Mouse (Mus musculus): ENCODE results near the gene Cadm1. TPM values are rescaled to one million over a fixed set of nuclear protein-coding genes. Genes with fewer than 3 reads are reported as not detected.

The Cadm1 gene
- polyA plus RNA-seq, 1 experiment, result 4.0 TPM

DNA sequence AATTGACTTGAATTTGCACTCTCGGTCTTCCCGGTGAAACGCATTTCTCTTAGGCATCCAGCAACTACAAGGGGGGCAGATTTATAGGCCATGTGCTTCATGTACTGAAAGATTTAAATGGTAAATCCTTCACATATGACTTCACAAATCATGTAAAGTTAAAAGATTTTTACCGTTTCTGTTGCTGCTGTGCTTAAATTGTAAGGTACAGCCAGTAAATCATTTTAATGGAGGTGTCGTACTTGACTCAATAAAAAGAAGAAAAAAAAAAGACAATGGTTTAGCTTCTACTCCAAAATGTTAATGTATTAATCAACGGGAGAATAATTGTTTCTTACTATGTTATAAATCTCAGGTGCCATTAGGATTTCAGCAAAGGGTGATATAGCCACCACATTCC, 317.0 kb downstream of the Cadm1 start:
- 75% methylated on average over 6 of the region's 6 CpGs for WGBS
- no peak overlapping the region for H3K4me3 ChIP-seq (replicated peaks; ENCODE audit: control insufficient read depth, low read depth, low read length)
- TF ChIP-seq CTCF (IDR thresholded peaks at IDR 0.05; ENCODE audit: control insufficient read depth, insufficient read depth, low read length) (no peak), POLR2A (IDR thresholded peaks at IDR 0.05; ENCODE audit: borderline replicate concordance, control insufficient read depth, low read depth, low read length) (no peak)
- H3K27ac ChIP-seq (ENCODE audit: control insufficient read depth, insufficient read depth, low read depth, low read length, poor library complexity), result no peak overlapping the region
- H3K4me1 ChIP-seq (ENCODE audit: control insufficient read depth, insufficient read depth, low read length), result no peaks in the 10 kb centered on the region

DNA sequence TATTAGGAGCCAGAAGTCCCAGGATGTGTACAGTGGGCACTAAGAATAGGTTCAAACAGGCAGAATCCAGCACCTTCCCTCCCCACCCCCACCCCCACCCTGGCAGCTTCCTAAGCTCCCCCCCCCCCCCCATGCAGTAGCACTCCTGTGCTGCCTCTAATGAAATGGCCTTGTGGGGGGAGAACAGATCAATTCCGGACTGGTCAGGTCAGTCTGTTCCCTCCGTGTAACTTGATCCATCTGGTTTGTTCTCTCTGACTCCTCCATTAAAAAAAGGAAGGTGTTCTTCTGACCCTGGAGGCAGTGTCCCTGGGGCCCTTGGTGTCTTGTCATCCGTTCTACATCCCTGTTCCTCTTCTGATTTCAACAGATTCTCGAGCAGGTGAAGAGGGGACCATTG, 317.8 kb downstream of the Cadm1 start:
- H3K27ac ChIP-seq (ENCODE audit: control insufficient read depth, insufficient read depth, low read depth, low read length, poor library complexity), result no peak overlapping the region
- TF ChIP-seq POLR2A (IDR thresholded peaks at IDR 0.05; ENCODE audit: borderline replicate concordance, control insufficient read depth, low read depth, low read length) (no peak), CTCF (IDR thresholded peaks at IDR 0.05; ENCODE audit: control insufficient read depth, insufficient read depth, low read length) (no peak)
- no peak overlapping the region for H3K4me3 ChIP-seq (replicated peaks; ENCODE audit: control insufficient read depth, low read depth, low read length)
- no peaks in the 10 kb centered on the region for H3K4me1 ChIP-seq (ENCODE audit: control insufficient read depth, insufficient read depth, low read length)
- WGBS, result 29% methylated on average over 4 of the region's 4 CpGs

DNA sequence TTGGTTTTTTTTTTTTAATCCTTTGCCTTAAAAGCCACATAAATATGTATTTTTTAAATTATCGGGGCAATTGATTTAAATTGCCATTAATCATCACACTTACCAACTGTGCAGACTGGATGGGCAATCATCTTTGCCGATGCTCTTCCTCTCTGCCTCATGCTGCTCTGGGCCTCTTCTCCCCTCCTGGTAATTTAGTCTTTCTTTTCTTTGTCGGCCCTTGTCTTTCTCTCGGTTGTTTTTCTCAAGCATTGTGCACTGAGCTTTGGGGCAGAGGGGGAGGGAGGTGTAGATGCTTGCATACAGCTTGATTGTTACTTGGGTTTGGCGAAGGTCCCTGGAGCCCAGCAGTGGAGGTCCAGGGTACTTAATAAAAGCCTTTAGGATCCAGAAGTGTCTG, 318.8 kb downstream of the Cadm1 start:
- Histone ChIP-seq H3K4me1 (ENCODE audit: control insufficient read depth, insufficient read depth, low read length) (no peaks in the 10 kb centered on the region), H3K27ac (ENCODE audit: control insufficient read depth, insufficient read depth, low read depth, low read length, poor library complexity) (no peak overlapping the region), H3K4me3 (replicated peaks; ENCODE audit: control insufficient read depth, low read depth, low read length) (no peak overlapping the region)
- 67% methylated on average over 5 of the region's 5 CpGs for WGBS
- no peak for TF ChIP-seq POLR2A (IDR thresholded peaks at IDR 0.05; ENCODE audit: borderline replicate concordance, control insufficient read depth, low read depth, low read length)
- TF ChIP-seq CTCF (IDR thresholded peaks at IDR 0.05; ENCODE audit: control insufficient read depth, insufficient read depth, low read length), result no peak

DNA sequence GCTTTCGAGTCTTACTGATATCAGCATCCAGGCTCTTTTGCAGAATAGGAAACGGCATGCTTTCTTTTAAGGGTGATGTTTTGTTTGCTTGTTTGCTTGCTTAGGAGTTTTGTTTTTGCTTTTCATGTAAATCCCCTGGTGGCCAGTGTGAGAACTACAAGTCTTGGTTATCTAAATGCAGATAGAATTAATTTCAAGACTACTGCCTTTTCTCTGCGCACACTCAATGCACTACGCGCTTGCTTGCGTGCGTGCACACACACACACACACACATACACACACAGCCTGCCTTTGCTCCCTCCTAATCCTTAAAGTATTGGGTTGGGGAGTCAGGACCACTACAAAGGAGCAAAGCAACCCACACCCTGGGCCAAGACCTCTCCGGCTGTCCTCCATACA, 326.3 kb downstream of the Cadm1 start:
- no peak overlapping the region for H3K4me3 ChIP-seq (replicated peaks; ENCODE audit: control insufficient read depth, low read depth, low read length)
- no peaks in the 10 kb centered on the region for H3K4me1 ChIP-seq (ENCODE audit: control insufficient read depth, insufficient read depth, low read length)
- WGBS, result 75% methylated on average over 8 of the region's 8 CpGs
- TF ChIP-seq POLR2A (IDR thresholded peaks at IDR 0.05; ENCODE audit: borderline replicate concordance, control insufficient read depth, low read depth, low read length), result no peak
- no peak for TF ChIP-seq CTCF (IDR thresholded peaks at IDR 0.05; ENCODE audit: control insufficient read depth, insufficient read depth, low read length)
- H3K27ac ChIP-seq (ENCODE audit: control insufficient read depth, insufficient read depth, low read depth, low read length, poor library complexity), result no peak overlapping the region

DNA sequence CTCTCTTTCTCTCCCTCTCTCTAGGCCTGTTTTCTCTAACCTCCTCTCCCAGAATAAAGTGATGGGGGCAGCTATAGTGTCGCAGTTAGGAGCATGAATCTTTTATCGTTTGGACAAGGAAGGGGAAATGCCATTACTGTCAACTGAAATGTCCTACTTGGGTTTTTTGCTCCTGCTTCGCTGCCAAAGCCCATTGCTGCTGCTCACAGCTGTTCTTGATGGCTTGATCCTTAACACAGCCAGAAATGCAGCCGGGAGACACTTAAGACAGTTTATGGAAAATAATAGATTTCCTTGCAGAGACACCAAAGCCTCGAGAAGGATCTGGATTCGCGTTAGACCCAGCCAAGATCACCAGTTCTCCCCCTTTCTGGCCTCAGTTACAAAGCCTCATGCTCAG, 327.3 kb downstream of the Cadm1 start:
- TF ChIP-seq POLR2A (IDR thresholded peaks at IDR 0.05; ENCODE audit: borderline replicate concordance, control insufficient read depth, low read depth, low read length) (no peak), CTCF (IDR thresholded peaks at IDR 0.05; ENCODE audit: control insufficient read depth, insufficient read depth, low read length) (no peak)
- H3K27ac ChIP-seq (ENCODE audit: control insufficient read depth, insufficient read depth, low read depth, low read length, poor library complexity), result no peak overlapping the region
- H3K4me1 ChIP-seq (ENCODE audit: control insufficient read depth, insufficient read depth, low read length), result no peaks in the 10 kb centered on the region
- H3K4me3 ChIP-seq (replicated peaks; ENCODE audit: control insufficient read depth, low read depth, low read length), result no peak overlapping the region
- WGBS, result 76% methylated on average over 7 of the region's 7 CpGs

DNA sequence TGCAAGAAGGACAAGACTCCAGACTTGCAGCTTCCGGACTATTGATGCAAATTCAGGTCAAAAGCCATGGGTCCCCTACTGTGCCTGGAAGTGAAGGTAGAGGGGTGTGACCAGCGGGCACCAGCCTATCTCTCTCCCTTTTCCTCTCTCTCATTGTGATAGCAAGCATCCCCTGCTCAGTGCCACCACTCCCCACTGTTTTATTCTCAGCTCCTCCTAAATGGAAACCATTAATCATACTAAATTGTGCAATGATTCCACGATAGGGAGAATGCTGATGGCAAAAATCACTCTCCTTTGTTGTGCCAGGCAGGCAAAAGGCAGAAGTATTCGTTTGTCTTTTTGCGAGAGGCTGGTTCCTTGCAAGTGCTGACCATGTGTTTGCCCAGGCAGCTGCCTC, 328.2 kb downstream of the Cadm1 start:
- H3K27ac ChIP-seq (ENCODE audit: control insufficient read depth, insufficient read depth, low read depth, low read length, poor library complexity), result no peak overlapping the region
- no peak overlapping the region for H3K4me3 ChIP-seq (replicated peaks; ENCODE audit: control insufficient read depth, low read depth, low read length)
- H3K4me1 ChIP-seq (ENCODE audit: control insufficient read depth, insufficient read depth, low read length), result no peaks in the 10 kb centered on the region
- TF ChIP-seq POLR2A (IDR thresholded peaks at IDR 0.05; ENCODE audit: borderline replicate concordance, control insufficient read depth, low read depth, low read length), result no peak
- TF ChIP-seq CTCF (IDR thresholded peaks at IDR 0.05; ENCODE audit: control insufficient read depth, insufficient read depth, low read length), result no peak
- WGBS, result 66% methylated on average over 5 of the region's 5 CpGs

DNA sequence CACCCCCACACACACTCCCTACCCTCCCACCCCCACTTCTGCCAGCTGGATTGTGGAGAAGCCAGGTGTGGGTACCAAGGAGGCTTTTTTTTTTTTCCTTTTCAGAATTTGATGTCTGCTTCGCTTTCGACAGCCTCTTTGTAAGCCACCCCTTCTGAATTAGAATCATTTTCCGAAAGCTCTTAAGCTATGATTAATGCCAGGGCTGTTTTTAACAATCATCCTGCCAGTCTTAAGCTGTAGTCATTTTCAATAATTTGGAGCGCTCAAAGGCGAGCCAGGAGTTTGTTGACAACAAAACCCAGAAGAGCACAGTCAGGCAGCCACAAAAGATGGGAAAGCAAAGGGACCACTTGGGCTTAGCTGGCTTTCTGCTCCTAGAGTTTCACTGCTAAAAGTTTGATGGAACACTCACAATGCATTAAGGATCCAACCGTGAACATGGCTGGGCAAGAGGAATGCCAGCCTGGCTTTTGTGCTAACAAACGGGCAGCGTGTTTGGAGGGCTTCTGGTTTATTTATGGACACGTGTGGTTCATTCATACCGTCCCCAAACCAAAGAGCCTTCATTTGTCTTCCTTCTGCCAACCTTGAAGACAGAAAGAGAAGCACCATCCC, 328.9 kb downstream of the Cadm1 start:
- no peak overlapping the region for H3K27ac ChIP-seq (ENCODE audit: control insufficient read depth, insufficient read depth, low read depth, low read length, poor library complexity)
- no peaks in the 10 kb centered on the region for H3K4me1 ChIP-seq (ENCODE audit: control insufficient read depth, insufficient read depth, low read length)
- no peak overlapping the region for H3K4me3 ChIP-seq (replicated peaks; ENCODE audit: control insufficient read depth, low read depth, low read length)
- TF ChIP-seq POLR2A (IDR thresholded peaks at IDR 0.05; ENCODE audit: borderline replicate concordance, control insufficient read depth, low read depth, low read length), result no peak
- TF ChIP-seq CTCF (IDR thresholded peaks at IDR 0.05; ENCODE audit: control insufficient read depth, insufficient read depth, low read length), result no peak
- 72% methylated on average over 10 of the region's 10 CpGs for WGBS

DNA sequence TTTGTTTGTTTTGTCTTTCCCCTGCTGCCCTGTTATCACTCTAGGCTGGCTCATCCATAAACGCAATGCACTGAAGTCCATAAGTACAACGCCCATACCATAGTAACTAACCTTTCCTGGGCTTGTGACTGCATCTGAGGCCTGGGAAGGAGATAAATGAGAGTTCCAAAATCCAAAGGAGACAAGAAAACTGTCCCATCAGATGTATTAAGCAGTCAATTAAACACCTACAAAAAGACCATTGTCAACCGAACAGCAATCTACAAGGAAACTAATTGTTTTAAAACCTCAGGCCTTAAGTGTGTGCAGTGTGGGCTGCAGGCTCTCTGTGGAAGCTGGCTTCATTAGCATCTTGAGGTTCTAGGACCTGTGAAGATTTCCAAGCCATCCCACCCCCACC, 331.0 kb downstream of the Cadm1 start:
- Histone ChIP-seq H3K27ac (ENCODE audit: control insufficient read depth, insufficient read depth, low read depth, low read length, poor library complexity) (no peak overlapping the region), H3K4me3 (replicated peaks; ENCODE audit: control insufficient read depth, low read depth, low read length) (no peak overlapping the region), H3K4me1 (ENCODE audit: control insufficient read depth, insufficient read depth, low read length) (no peaks in the 10 kb centered on the region)
- 79% methylated on average over 3 of the region's 3 CpGs for WGBS
- TF ChIP-seq CTCF (IDR thresholded peaks at IDR 0.05; ENCODE audit: control insufficient read depth, insufficient read depth, low read length) (no peak), POLR2A (IDR thresholded peaks at IDR 0.05; ENCODE audit: borderline replicate concordance, control insufficient read depth, low read depth, low read length) (no peak)

DNA sequence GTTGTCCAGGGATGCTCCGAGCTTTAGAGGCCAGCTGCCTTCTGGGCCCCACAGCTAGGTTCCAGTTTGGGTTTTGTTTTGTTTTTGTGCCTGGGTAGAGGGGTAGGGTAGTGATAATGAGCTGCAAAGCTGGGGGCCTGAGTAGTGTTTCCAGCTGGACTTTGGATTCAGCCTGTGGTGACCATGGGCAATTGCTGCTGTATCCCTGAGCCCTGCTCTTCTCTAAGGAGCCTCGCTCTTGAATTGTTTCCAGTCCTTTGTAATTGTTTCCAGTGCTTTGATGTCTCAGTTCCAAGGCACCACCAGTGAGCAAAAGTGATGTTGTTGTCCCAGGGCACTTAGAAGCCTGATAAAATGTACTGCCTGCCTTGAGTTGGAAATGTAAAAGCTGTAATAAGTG, 331.8 kb downstream of the Cadm1 start:
- Histone ChIP-seq H3K27ac (ENCODE audit: control insufficient read depth, insufficient read depth, low read depth, low read length, poor library complexity) (no peak overlapping the region), H3K4me1 (ENCODE audit: control insufficient read depth, insufficient read depth, low read length) (no peaks in the 10 kb centered on the region), H3K4me3 (replicated peaks; ENCODE audit: control insufficient read depth, low read depth, low read length) (no peak overlapping the region)
- TF ChIP-seq CTCF (IDR thresholded peaks at IDR 0.05; ENCODE audit: control insufficient read depth, insufficient read depth, low read length) (no peak), POLR2A (IDR thresholded peaks at IDR 0.05; ENCODE audit: borderline replicate concordance, control insufficient read depth, low read depth, low read length) (no peak)
- 67% methylated on average over 2 of the region's 2 CpGs for WGBS
